In genomic region chr12:116101945-116102344, GRCm38 (mm10) we compare ENCODE assay signal across 22 mouse cellular contexts. TPM values are rescaled to one million over a fixed set of nuclear protein-coding genes. Genes with fewer than 3 reads are reported as not detected.
A peak's percentile ranks its signal among the peaks of the same experiment; 100 is the strongest.
DNase-seq lines count a peak whose midpoint lies in the region; ATAC-seq and TF ChIP-seq lines count a peak whose summit lies in the region.
"Had no signal": no experiment of that assay in that cellular context is flagged by ENCODE, and none has a peak within 500 bp of the region (broad histone marks: within the 10 kb centered on the region; RNA-seq: fewer than 3 reads in every experiment).

No protein-coding gene starts in this region.

- no peaks in the 10 kb centered on the region for H3K9me3 ChIP-seq in lung, postnatal 0 days (ENCODE audit: low read length)
- H3K9me3 ChIP-seq: embryonic facial prominence, embryonic 10.5 days; embryonic facial prominence, embryonic 12.5 days; forebrain, embryonic 13.5 days; forebrain, embryonic 15.5 days; G1E had no signal

- H3K79me2 ChIP-seq in myocyte (ENCODE audit: control insufficient read depth, insufficient read depth) = no peaks in the 10 kb centered on the region

- no peak overlapping the region for H3K4me2 ChIP-seq in lung, postnatal 0 days (replicated peaks; ENCODE audit: low read depth, low read length)
- H3K4me2 ChIP-seq in myocyte (ENCODE audit: low read depth) = no peak overlapping the region
- H3K4me2 ChIP-seq: embryonic facial prominence, embryonic 12.5 days; forebrain, embryonic 13.5 days; forebrain, embryonic 15.5 days had no signal

- H3K36me3 ChIP-seq in lung, postnatal 0 days (ENCODE audit: insufficient read depth, low read length) = no peaks in the 10 kb centered on the region
- H3K36me3 ChIP-seq in myocyte (ENCODE audit: control insufficient read depth, insufficient read depth) = no peaks in the 10 kb centered on the region
- H3K36me3 ChIP-seq: embryonic facial prominence, embryonic 10.5 days; embryonic facial prominence, embryonic 12.5 days; forebrain, embryonic 15.5 days; G1E had no signal

- H3K27ac ChIP-seq in lung, postnatal 0 days (ENCODE audit: low read length) = no peak overlapping the region
- H3K27ac ChIP-seq: embryonic facial prominence, embryonic 10.5 days; embryonic facial prominence, embryonic 12.5 days; forebrain, embryonic 13.5 days; forebrain, embryonic 15.5 days had no signal

- no peak for TF ChIP-seq CTCF in lung, postnatal 0 days (IDR thresholded peaks at IDR 0.05)

- no peak for TF ChIP-seq POLR2A in myocyte (IDR thresholded peaks at IDR 0.05; ENCODE audit: insufficient read length, low read depth)

- no peaks in the 10 kb centered on the region for H3K4me1 ChIP-seq in lung, postnatal 0 days (ENCODE audit: insufficient read depth, low read depth, low read length)
- H3K4me1 ChIP-seq: embryonic facial prominence, embryonic 10.5 days; embryonic facial prominence, embryonic 12.5 days; forebrain, embryonic 13.5 days; forebrain, embryonic 15.5 days had no signal

- WGBS in lung, postnatal 0 days = 79% methylated on average over 2 of the region's 2 CpGs

- H3K4me3 ChIP-seq in lung, postnatal 0 days (ENCODE audit: low read depth, low read length) = no peak overlapping the region
- no peak overlapping the region for H3K4me3 ChIP-seq in myocyte
- H3K4me3 ChIP-seq: embryonic facial prominence, embryonic 10.5 days; embryonic facial prominence, embryonic 12.5 days; forebrain, embryonic 13.5 days; forebrain, embryonic 15.5 days had no signal

- H3K9ac ChIP-seq in lung, postnatal 0 days (replicated peaks; ENCODE audit: low read depth) = no peak overlapping the region
- H3K9ac ChIP-seq: embryonic facial prominence, embryonic 12.5 days; forebrain, embryonic 13.5 days; forebrain, embryonic 15.5 days; forebrain, postnatal 0 days had no signal

- no peak for TF ChIP-seq EP300 in lung, postnatal 0 days (IDR thresholded peaks at IDR 0.05)

- H3K27me3 ChIP-seq in lung, postnatal 0 days (replicated peaks; ENCODE audit: insufficient read depth, low read length) = no peaks in the 10 kb centered on the region
- H3K27me3 ChIP-seq in myocyte (ENCODE audit: control insufficient read depth, insufficient read depth, insufficient read length) = no peaks in the 10 kb centered on the region
- H3K27me3 ChIP-seq: embryonic facial prominence, embryonic 12.5 days; forebrain, embryonic 13.5 days; forebrain, embryonic 15.5 days; Patski had no signal

- H3ac ChIP-seq in myocyte (ENCODE audit: control insufficient read depth, insufficient read length) = no peak overlapping the region

- DNase-seq in lung, postnatal 0 days (ENCODE audit: low spot score) = no peak
- no peak for DNase-seq in lung, postnatal 36 days
- DNase-seq in MN1 (ENCODE audit: low spot score) = peak; percentile 20
- no peak for DNase-seq in adrenal gland, postnatal 4 days (ENCODE audit: low spot score in 2 of 2)
- DNase-seq in adrenal gland, adult 18-20 months (ENCODE audit: low spot score in 2 of 2) = no peak
- DNase-seq: adrenal gland, adult 2 months; adrenal gland, postnatal 10 days; adrenal gland, postnatal 25 days; cerebellum, adult 11-12 months; cerebellum, adult 2 months; cerebellum, adult 9-10 months; cerebellum, postnatal 10 days; cerebellum, postnatal 25 days; forebrain, postnatal 0 days had no signal

- peak; percentile 50 for ATAC-seq in lung, postnatal 0 days
- ATAC-seq: activated CD4-positive, CD25-positive, alpha-beta regulatory T cell, adult 4 months; forebrain, embryonic 13.5 days; forebrain, embryonic 15.5 days; forebrain, postnatal 0 days; Patski had no signal

TF ChIP-seq in myocyte, 11 proteins besides CTCF, POLR2A, EP300 and RAD21:
- TF ChIP-seq CEBPB (IDR thresholded peaks at IDR 0.05; ENCODE audit: insufficient read depth, poor library complexity, severe bottlenecking) (peak; percentile 94), POLR2AphosphoS2 (IDR thresholded peaks at IDR 0.05; ENCODE audit: insufficient read length, low read depth) (no peak), TCF3 (IDR thresholded peaks at IDR 0.05; ENCODE audit: insufficient read length, low read depth) (no peak), USF1 (IDR thresholded peaks at IDR 0.05; ENCODE audit: low read depth) (no peak), REST (IDR thresholded peaks at IDR 0.05; ENCODE audit: insufficient read depth, insufficient read length) (no peak)

RNA-seq across cellular contexts. Expression of gene Vipr2, which starts 24.4 kb away (rescaled TPM):
- polyA plus RNA-seq in lung, postnatal 0 days (2015; fragmentation: Nextera tagmentation; extraction: Ambion mirVana) = 4.6 and 4.8 TPM in 2 replicates
- polyA plus RNA-seq in myocyte (2012; fragmentation: generic; extraction: Trizol) = 0.31 TPM
- total RNA-seq in adrenal gland, postnatal 4 days (2021) = 1 to 10 TPM; 1.8 to 2.1 TPM
- under 1 TPM; 0.40 to 0.67 TPM for total RNA-seq in adrenal gland, adult 18-20 months (2021)
- polyA plus RNA-seq: G1E had no signal

RNA-seq across cellular contexts. Expression of gene Zfp386, which starts 54.4 kb away (rescaled TPM):
- polyA plus RNA-seq in lung, postnatal 0 days (2015; fragmentation: Nextera tagmentation; extraction: Ambion mirVana) = 26.9 and 28.2 TPM in 2 replicates
- 14.5 TPM for polyA plus RNA-seq in myocyte (2012; fragmentation: generic; extraction: Trizol)
- 10 to 100 TPM; 49.4 to 53.4 TPM for total RNA-seq in adrenal gland, postnatal 4 days (2021)
- 10 to 100 TPM; 24.6 to 24.9 TPM for total RNA-seq in adrenal gland, adult 18-20 months (2021)
